Mouse (Mus musculus) stomach, embryonic 15.5 days (tissue): ENCODE measurements at regions not wholly inside any gene's neighbourhood (a gene's known extent, or its start where the extent isn't known, plus 50 kb on each side); places are given as distances from the start of the nearest gene placed in this dataset.

ENCODE experiments used
- ATAC-seq: fragments of 200-750 bp; cut with Nextera tagmentation; 2 replicates; pipeline ENCODE4 v1.8.0; 2017; ENCODE audit warnings: low read depth, moderate number of reproducible peaks, moderate TSS enrichment; ENCODE audit not compliant: insufficient read depth, low FRiP score
- H3K27ac ChIP-seq: fragments of 300-500 bp; sonication (generic); 2 replicates; pipeline ENCODE4 v1.5.1; 2015; ENCODE audit warnings: mild to moderate bottlenecking, inconsistent platforms
- H3K27me3 ChIP-seq: fragments of 300-500 bp; sonication (generic); replicated peaks from 2 replicates; pipeline ENCODE4 v1.6.1; 2015; ENCODE audit warnings: inconsistent platforms
- H3K36me3 ChIP-seq: fragments of 300-500 bp; sonication (generic); 2 replicates; pipeline ENCODE4 v1.6.1; 2015; ENCODE audit warnings: inconsistent platforms
- H3K4me1 ChIP-seq: fragments of 300-500 bp; sonication (generic); 2 replicates; pipeline ENCODE4 v1.6.1; 2015; ENCODE audit warnings: inconsistent platforms
- H3K4me2 ChIP-seq: fragments of 300-500 bp; sonication (generic); 2 replicates; pipeline ENCODE4 v1.6.1; 2015; ENCODE audit warnings: mild to moderate bottlenecking, inconsistent platforms
- H3K4me3 ChIP-seq: fragments of 300-500 bp; sonication (generic); replicated peaks from 2 replicates; pipeline ENCODE4 v1.5.1; 2015; ENCODE audit warnings: inconsistent platforms
- H3K9ac ChIP-seq: fragments of 300-500 bp; sonication (generic); 2 replicates; pipeline ENCODE4 v1.6.1; 2015; ENCODE audit warnings: inconsistent platforms
- H3K9me3 ChIP-seq: fragments of 300-500 bp; sonication (generic); 2 replicates; pipeline ENCODE4 v1.6.1; 2016; ENCODE audit warnings: inconsistent platforms
- WGBS: fragments of 180-500 bp; shearing (Covaris S2); methylation state at CpG from one replicate; pipeline ENCODE4 v1.1.7; 2015; 5-methylcytosine and 5-hydroxymethylcytosine counted together

GRCm38 (mm10) chr10:43702895-43703294 is 124.8 kb downstream of the Cd24a start:
- no peak for ATAC-seq
- H3K9me3 ChIP-seq, result no peaks in the 10 kb centered on the region
- WGBS, result 62% methylated on average over 5 of the region's 5 CpGs
- no peak overlapping the region for H3K27ac ChIP-seq
- no peaks in the 10 kb centered on the region for H3K4me1 ChIP-seq
- H3K36me3 ChIP-seq, result no peaks in the 10 kb centered on the region
- H3K4me2 ChIP-seq, result no peak overlapping the region
- H3K4me3 ChIP-seq, result no peak overlapping the region
- H3K27me3 ChIP-seq, result no peaks in the 10 kb centered on the region
- no peak overlapping the region for H3K9ac ChIP-seq

GRCm38 (mm10) chr10:43706001-43706988 is 128.2 kb downstream of the Cd24a start:
- Histone ChIP-seq H3K9ac (no peak overlapping the region), H3K4me2 (0 out of 2 replicates have a peak overlapping the region, but pooled peaks have one; percentile 8), H3K27ac (no peak overlapping the region), H3K4me1 (no peaks in the 10 kb centered on the region), H3K9me3 (no peaks in the 10 kb centered on the region), H3K36me3 (no peaks in the 10 kb centered on the region), H3K27me3 (no peaks in the 10 kb centered on the region), H3K4me3 (no peak overlapping the region)
- ATAC-seq, result 0 out of 2 replicates have a peak, but pooled peaks have one; percentile 39
- WGBS, result 47% methylated on average over 17 of the region's 17 CpGs

GRCm38 (mm10) chr10:43707011-43707410 is 128.9 kb downstream of the Cd24a start:
- no peaks in the 10 kb centered on the region for H3K27me3 ChIP-seq
- H3K9ac ChIP-seq, result no peak overlapping the region
- H3K4me2 ChIP-seq, result no peak overlapping the region
- no peaks in the 10 kb centered on the region for H3K4me1 ChIP-seq
- H3K4me3 ChIP-seq, result no peak overlapping the region
- WGBS, result 72% methylated on average over 5 of the region's 5 CpGs
- ATAC-seq, result no peak
- no peaks in the 10 kb centered on the region for H3K36me3 ChIP-seq
- no peaks in the 10 kb centered on the region for H3K9me3 ChIP-seq
- H3K27ac ChIP-seq, result no peak overlapping the region

GRCm38 (mm10) chr10:43707821-43708373 is 129.8 kb downstream of the Cd24a start:
- no peak overlapping the region for H3K4me3 ChIP-seq
- H3K4me1 ChIP-seq, result no peaks in the 10 kb centered on the region
- no peak overlapping the region for H3K9ac ChIP-seq
- no peaks in the 10 kb centered on the region for H3K36me3 ChIP-seq
- 70% methylated on average over 15 of the region's 15 CpGs for WGBS
- H3K4me2 ChIP-seq, result no peak overlapping the region
- H3K27ac ChIP-seq, result no peak overlapping the region
- ATAC-seq, result no peak
- no peaks in the 10 kb centered on the region for H3K27me3 ChIP-seq
- no peaks in the 10 kb centered on the region for H3K9me3 ChIP-seq

- Histone ChIP-seq H3K27ac (no peak overlapping the region), H3K27me3 (no peaks in the 10 kb centered on the region), H3K9me3 (no peaks in the 10 kb centered on the region), H3K4me3 (no peak overlapping the region), H3K4me2 (no peak overlapping the region), H3K4me1 (no peaks in the 10 kb centered on the region), H3K36me3 (no peaks in the 10 kb centered on the region), H3K9ac (no peak overlapping the region)
- WGBS, result 90% methylated on average over 6 of the region's 6 CpGs
- no peak for ATAC-seq
Measured at GRCm38 (mm10) chr10:43709278-43710033, 131.4 kb downstream of the Cd24a start.

GRCm38 (mm10) chr10:43710186-43710885 is 132.3 kb downstream of the Cd24a start:
- peak; percentile 43 for ATAC-seq
- 63% methylated on average over 8 of the region's 8 CpGs for WGBS
- no peak overlapping the region for H3K27ac ChIP-seq
- H3K27me3 ChIP-seq, result no peaks in the 10 kb centered on the region
- no peak overlapping the region for H3K4me3 ChIP-seq
- H3K36me3 ChIP-seq, result no peaks in the 10 kb centered on the region
- H3K9me3 ChIP-seq, result no peaks in the 10 kb centered on the region
- no peaks in the 10 kb centered on the region for H3K4me1 ChIP-seq
- H3K4me2 ChIP-seq, result no peak overlapping the region
- no peak overlapping the region for H3K9ac ChIP-seq

GRCm38 (mm10) chr10:43710886-43711256 is 132.8 kb downstream of the Cd24a start:
- no peak for ATAC-seq
- Histone ChIP-seq H3K27me3 (no peaks in the 10 kb centered on the region), H3K4me2 (no peak overlapping the region), H3K9ac (no peak overlapping the region), H3K4me1 (no peaks in the 10 kb centered on the region), H3K9me3 (no peaks in the 10 kb centered on the region), H3K4me3 (no peak overlapping the region), H3K36me3 (no peaks in the 10 kb centered on the region), H3K27ac (no peak overlapping the region)
- WGBS, result 86% methylated on average over 2 of the region's 2 CpGs

- Histone ChIP-seq H3K4me1 (no peaks in the 10 kb centered on the region), H3K4me2 (no peak overlapping the region), H3K27ac (no peak overlapping the region), H3K27me3 (no peaks in the 10 kb centered on the region), H3K9me3 (no peaks in the 10 kb centered on the region), H3K36me3 (no peaks in the 10 kb centered on the region), H3K9ac (no peak overlapping the region), H3K4me3 (no peak overlapping the region)
- no peak for ATAC-seq
Measured at GRCm38 (mm10) chr10:43712657-43713056, 134.6 kb downstream of the Cd24a start.

- Histone ChIP-seq H3K4me2 (no peak overlapping the region), H3K4me3 (no peak overlapping the region), H3K9me3 (no peaks in the 10 kb centered on the region), H3K27ac (no peak overlapping the region), H3K9ac (no peak overlapping the region), H3K4me1 (peaks cover 17% of the 10 kb centered on the region), H3K27me3 (no peaks in the 10 kb centered on the region), H3K36me3 (no peaks in the 10 kb centered on the region)
- 43% methylated on average over 13 of the region's 13 CpGs for WGBS
- no peak for ATAC-seq
Measured at GRCm38 (mm10) chr10:43718768-43719167, 140.7 kb downstream of the Cd24a start.

GRCm38 (mm10) chr10:43721356-43721755 is 143.3 kb downstream of the Cd24a start:
- Histone ChIP-seq H3K36me3 (no peaks in the 10 kb centered on the region), H3K27me3 (no peaks in the 10 kb centered on the region), H3K4me2 (no peak overlapping the region), H3K27ac (no peak overlapping the region), H3K9me3 (no peaks in the 10 kb centered on the region), H3K4me1 (peaks cover 17% of the 10 kb centered on the region), H3K4me3 (no peak overlapping the region), H3K9ac (no peak overlapping the region)
- 61% methylated on average over 4 of the region's 4 CpGs for WGBS
- ATAC-seq, result no peak

- H3K4me2 ChIP-seq, result peak overlapping the region; percentile 51
- no peak overlapping the region for H3K4me3 ChIP-seq
- no peak for ATAC-seq
- no peaks in the 10 kb centered on the region for H3K9me3 ChIP-seq
- peaks cover 17% of the 10 kb centered on the region for H3K4me1 ChIP-seq
- no peak overlapping the region for H3K9ac ChIP-seq
- WGBS, result 0% methylated on average over 3 of the region's 3 CpGs
- H3K27me3 ChIP-seq, result no peaks in the 10 kb centered on the region
- H3K36me3 ChIP-seq, result no peaks in the 10 kb centered on the region
- H3K27ac ChIP-seq, result peak overlapping the region; percentile 68
Measured at GRCm38 (mm10) chr10:43722164-43722563, 144.1 kb downstream of the Cd24a start.
